Comparison of ENCODE assay signal across 24 mouse cellular contexts in genomic region chr2:77627622-77628231, GRCm38 (mm10).
"Had no signal": no experiment of that assay in that cellular context is flagged by ENCODE, and none has a peak within 500 bp of the region (broad histone marks: within the 10 kb centered on the region; RNA-seq: fewer than 3 reads in every experiment).

No protein-coding gene starts in this region.

- H3K9me3 ChIP-seq: heart, embryonic 10.5 days; heart, embryonic 13.5 days; heart, embryonic 15.5 days; hindbrain, embryonic 13.5 days; hindbrain, embryonic 15.5 days; kidney, embryonic 15.5 days; limb, embryonic 10.5 days; limb, embryonic 12.5 days had no signal

- H3K27ac ChIP-seq: heart, embryonic 10.5 days; heart, embryonic 13.5 days; heart, embryonic 15.5 days; hindbrain, embryonic 13.5 days; hindbrain, embryonic 15.5 days; hindbrain, postnatal 0 days; kidney, embryonic 15.5 days; kidney, postnatal 0 days; layer of hippocampus, adult 2 months; left cerebral cortex, adult 2 months; limb, embryonic 10.5 days; limb, embryonic 12.5 days had no signal

- H3K4me1 ChIP-seq: heart, embryonic 10.5 days; heart, embryonic 13.5 days; heart, embryonic 15.5 days; hindbrain, embryonic 13.5 days; hindbrain, embryonic 15.5 days; kidney, embryonic 15.5 days; limb, embryonic 10.5 days; limb, embryonic 12.5 days had no signal

- ATAC-seq: hindbrain, postnatal 0 days; intestine, embryonic 16.5 days had no signal

- H3K27me3 ChIP-seq: heart, embryonic 13.5 days; heart, embryonic 15.5 days; hindbrain, embryonic 13.5 days; hindbrain, embryonic 15.5 days; kidney, embryonic 15.5 days; limb, embryonic 12.5 days had no signal

- H3K36me3 ChIP-seq: heart, embryonic 10.5 days; heart, embryonic 13.5 days; heart, embryonic 15.5 days; hindbrain, embryonic 13.5 days; hindbrain, embryonic 15.5 days; kidney, embryonic 15.5 days; limb, embryonic 10.5 days; limb, embryonic 12.5 days had no signal

- H3K9ac ChIP-seq: heart, embryonic 13.5 days; heart, embryonic 15.5 days; hindbrain, embryonic 13.5 days; hindbrain, embryonic 15.5 days; kidney, embryonic 15.5 days; limb, embryonic 12.5 days had no signal

- H3K4me3 ChIP-seq: heart, embryonic 10.5 days; heart, embryonic 13.5 days; heart, embryonic 15.5 days; hindbrain, embryonic 13.5 days; hindbrain, embryonic 15.5 days; kidney, embryonic 15.5 days; layer of hippocampus, adult 2 months; left cerebral cortex, adult 2 months; limb, embryonic 10.5 days; limb, embryonic 12.5 days had no signal

- H3K4me2 ChIP-seq: heart, embryonic 13.5 days; heart, embryonic 15.5 days; hindbrain, embryonic 13.5 days; hindbrain, embryonic 15.5 days; kidney, embryonic 15.5 days; limb, embryonic 12.5 days had no signal

- DNase-seq: gastrocnemius, postnatal 14 days; gastrocnemius, postnatal 36 days; heart, adult 18-20 months; heart, postnatal 14 days; heart, postnatal 36 days; kidney, adult 11 months; kidney, adult 2 months; kidney, adult 9 months; kidney, postnatal 25 days; kidney, postnatal 4 days; liver had no signal
